Mouse (Mus musculus) erythroblast, embryonic 14.5 days (primary cell): ENCODE data around the gene Eva1b. TPM values are rescaled to one million over a fixed set of nuclear protein-coding genes. Genes with fewer than 3 reads are reported as not detected.

ENCODE experiments used
- H3K27me3 ChIP-seq: 2 replicates; pipeline ENCODE4 v1.6.1; 2012; ENCODE audit warnings: inconsistent platforms; ENCODE audit not compliant: control insufficient read depth
- H3K36me3 ChIP-seq: 2 replicates; pipeline ENCODE4 v1.6.1; 2012; ENCODE audit warnings: mild to moderate bottlenecking, inconsistent platforms; ENCODE audit not compliant: control insufficient read depth
- H3K4me1 ChIP-seq: 2 replicates; pipeline ENCODE4 v1.6.1; 2012; ENCODE audit warnings: inconsistent platforms; ENCODE audit not compliant: control insufficient read depth
- H3K4me3 ChIP-seq: replicated peaks from 2 replicates; pipeline ENCODE3; 2012; ENCODE audit warnings: moderate library complexity, mild to moderate bottlenecking, inconsistent platforms
- H3K9me3 ChIP-seq: 2 replicates; pipeline ENCODE4 v1.6.1; 2012; ENCODE audit warnings: low read length, inconsistent platforms, mixed read lengths; ENCODE audit not compliant: control insufficient read depth
- GATA1 ChIP-seq: IDR thresholded peaks from 2 replicates; pipeline ENCODE4 v1.6.1; 2012; ENCODE audit warnings: low read length, inconsistent platforms, mixed read lengths
- TAL1 ChIP-seq: IDR thresholded peaks from 3 replicates; pipeline ENCODE4 v1.6.1; 2012; ENCODE audit warnings: low read length, inconsistent platforms, mixed read lengths
- polyA plus RNA-seq: library from polyadenylated mRNA; stranded (reverse); fragments of >175 nt; gene quantifications from 2 replicates; pipeline ENCODE4 v1.2.3, GENCODE M21; 2012

The Eva1b gene
- polyA plus RNA-seq = 0.20 and 0.22 TPM in 2 replicates

DNA sequence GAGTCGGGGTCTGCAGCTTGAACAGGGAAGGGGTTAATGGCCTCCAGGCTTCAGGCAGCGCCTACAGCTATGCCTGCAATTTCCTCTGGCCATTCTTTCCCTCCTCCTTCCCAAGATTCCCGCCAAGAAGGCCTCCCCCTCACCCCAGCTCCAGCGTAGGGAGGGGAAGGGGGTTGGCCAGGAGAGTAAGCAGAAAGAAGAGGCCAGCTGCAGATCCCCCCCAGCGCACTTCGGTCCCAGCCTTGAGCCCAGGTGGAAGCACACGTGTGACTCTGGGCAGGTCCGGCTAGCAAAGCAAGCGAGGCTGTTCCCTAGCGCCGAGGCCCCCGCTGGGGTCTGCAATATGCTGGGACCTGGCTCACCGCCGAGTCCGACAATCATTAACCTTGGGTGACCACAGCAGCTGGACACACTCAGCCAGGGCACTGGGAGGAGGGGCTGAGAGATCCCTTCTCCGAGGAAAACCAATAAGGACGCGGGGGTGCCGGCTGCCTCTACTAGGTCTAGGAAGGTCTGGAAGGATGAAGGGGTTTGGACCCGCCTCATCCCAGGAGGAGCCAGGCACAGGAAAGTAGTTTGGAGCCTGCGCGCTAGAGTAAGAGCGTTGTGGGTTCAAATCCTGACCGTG is at the start of gene Eva1b:
TSS of gene Eva1b (plus strand) at position 212 of the 628 bp plus-strand sequence.
- TF ChIP-seq TAL1 = no peak
- TF ChIP-seq GATA1 = no peak
- Histone ChIP-seq H3K4me1 (peaks cover 6% of the 10 kb centered on the region), H3K36me3 (no peaks in the 10 kb centered on the region), H3K27me3 (peaks cover 59% of the 10 kb centered on the region), H3K4me3 (peak within 1 kb of the TSS; percentile 54), H3K9me3 (no peaks in the 10 kb centered on the region; the same call in 1 of the 2 replicates)

DNA sequence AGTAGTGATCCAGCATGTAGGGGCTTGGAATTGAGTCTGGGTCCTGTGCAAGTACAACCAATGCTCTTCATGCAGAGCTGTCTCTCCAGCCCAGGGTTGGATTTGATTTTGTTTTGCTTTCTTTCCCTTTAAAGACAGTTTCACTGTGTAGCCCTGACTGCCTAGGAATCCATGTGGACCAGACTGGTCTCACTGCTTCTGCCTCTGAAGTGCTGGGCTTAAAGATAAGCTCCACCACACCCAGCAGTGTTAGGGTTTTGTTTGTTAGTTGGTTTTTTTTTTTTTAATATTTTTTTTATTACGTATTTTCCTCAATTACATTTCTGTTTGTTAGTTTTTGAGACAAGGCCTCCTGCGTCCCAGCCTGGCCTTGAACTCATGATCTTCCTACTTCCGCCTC is 48.2 kb upstream of the Eva1b start:
- Histone ChIP-seq H3K9me3 (no peaks in the 10 kb centered on the region), H3K4me3 (peak overlapping the region; percentile 40), H3K4me1 (peaks cover 78% of the 10 kb centered on the region), H3K36me3 (peaks cover 40% of the 10 kb centered on the region), H3K27me3 (no peaks in the 10 kb centered on the region)
- TF ChIP-seq GATA1 (peak; percentile 25; the same call in 1 of the 2 replicates), TAL1 (peak; percentile 28; the same call in 2 of the 3 replicates)

GRCm38 (mm10) chr4:126100764-126101163 is 46.8 kb upstream of the Eva1b start:
- Histone ChIP-seq H3K9me3 (no peaks in the 10 kb centered on the region), H3K36me3 (peaks cover 40% of the 10 kb centered on the region), H3K4me3 (no peak overlapping the region), H3K4me1 (peaks cover 91% of the 10 kb centered on the region), H3K27me3 (no peaks in the 10 kb centered on the region)
- TF ChIP-seq TAL1 (no peak), GATA1 (no peak)

- H3K9me3 ChIP-seq = no peaks in the 10 kb centered on the region
- TF ChIP-seq GATA1 = no peak
- TF ChIP-seq TAL1 = no peak
- H3K4me3 ChIP-seq = peak overlapping the region; percentile 85
- H3K4me1 ChIP-seq = peaks cover 88% of the 10 kb centered on the region
- H3K36me3 ChIP-seq = peaks cover 40% of the 10 kb centered on the region
- H3K27me3 ChIP-seq = no peaks in the 10 kb centered on the region
Measured at GRCm38 (mm10) chr4:126102061-126102841, 45.3 kb upstream of the Eva1b start.

GRCm38 (mm10) chr4:126103057-126103581 is 44.4 kb upstream of the Eva1b start:
- no peaks in the 10 kb centered on the region for H3K9me3 ChIP-seq
- peak overlapping the region; percentile 85 for H3K4me3 ChIP-seq
- no peaks in the 10 kb centered on the region for H3K27me3 ChIP-seq
- peaks cover 79% of the 10 kb centered on the region for H3K4me1 ChIP-seq
- peaks cover 33% of the 10 kb centered on the region for H3K36me3 ChIP-seq
- TF ChIP-seq GATA1 = no peak
- TF ChIP-seq TAL1 = no peak

DNA sequence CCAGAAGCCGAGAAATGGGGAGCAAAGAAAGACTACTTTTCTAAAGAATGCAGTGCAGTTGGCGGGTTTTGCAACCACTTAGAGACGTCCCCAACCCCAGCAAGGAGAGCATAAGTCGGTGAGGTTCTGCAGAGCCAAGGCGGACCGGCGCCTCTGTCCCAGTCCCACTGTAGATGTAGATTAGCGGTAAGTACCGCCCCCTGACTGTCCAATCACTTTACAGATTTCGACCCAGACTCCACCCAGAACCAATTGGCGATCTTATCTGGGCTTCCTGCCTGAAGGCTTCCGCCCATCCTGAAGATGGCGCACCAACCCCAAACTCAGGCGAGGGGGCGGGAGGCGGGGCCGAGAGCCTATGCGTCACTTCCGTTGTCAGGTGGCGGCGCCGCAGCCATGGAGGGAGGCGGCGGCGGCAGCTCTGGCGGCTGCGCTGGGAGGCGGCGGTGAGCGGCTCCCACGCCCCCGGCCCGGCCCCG is 43.9 kb upstream of the Eva1b start, which contains the start of gene Stk40:
TSS of gene Stk40 (plus strand) at position 368 of the 479 bp plus-strand sequence.
- Histone ChIP-seq H3K36me3 (peaks cover 28% of the 10 kb centered on the region), H3K4me3 (peak within 1 kb of the TSS; percentile 85), H3K4me1 (peaks cover 75% of the 10 kb centered on the region), H3K9me3 (no peaks in the 10 kb centered on the region), H3K27me3 (no peaks in the 10 kb centered on the region)
- TF ChIP-seq TAL1 = no peak
- peak; percentile 85 for TF ChIP-seq GATA1

- H3K27me3 ChIP-seq = no peaks in the 10 kb centered on the region
- peaks cover 69% of the 10 kb centered on the region for H3K4me1 ChIP-seq
- H3K9me3 ChIP-seq = no peaks in the 10 kb centered on the region
- H3K36me3 ChIP-seq = peaks cover 21% of the 10 kb centered on the region
- H3K4me3 ChIP-seq = peak overlapping the region; percentile 85
- TF ChIP-seq GATA1 (no peak), TAL1 (no peak)
Measured at GRCm38 (mm10) chr4:126104261-126105075, 43.1 kb upstream of the Eva1b start.

GRCm38 (mm10) chr4:126105131-126105783 is 42.3 kb upstream of the Eva1b start:
- peaks cover 15% of the 10 kb centered on the region for H3K36me3 ChIP-seq
- H3K9me3 ChIP-seq = no peaks in the 10 kb centered on the region
- H3K4me3 ChIP-seq = peak overlapping the region; percentile 85
- TF ChIP-seq GATA1 (no peak), TAL1 (no peak)
- no peaks in the 10 kb centered on the region for H3K27me3 ChIP-seq
- peaks cover 69% of the 10 kb centered on the region for H3K4me1 ChIP-seq
